Mouse (Mus musculus) hindbrain, embryonic 14.5 days (tissue): ENCODE results near the gene 4930407I10Rik. TPM values are rescaled to one million over a fixed set of nuclear protein-coding genes. Genes with fewer than 3 reads are reported as not detected.

Source experiments
- ATAC-seq: fragments of 200-750 bp; cut with Nextera tagmentation; 2 replicates; pipeline ENCODE4 v1.8.0; 2017; ENCODE audit warnings: moderate number of reproducible peaks, mild to moderate bottlenecking, moderate TSS enrichment, moderate library complexity; ENCODE audit not compliant: low FRiP score
- DNase-seq: peaks from one replicate; pipeline ENCODE4 v3.0.0-alpha.2; 2015; ENCODE audit warnings: low spot score
- H3K27ac ChIP-seq: fragments of 300-500 bp; sonication (generic); 2 replicates; pipeline ENCODE4 v1.5.1; 2014; ENCODE audit warnings: mild to moderate bottlenecking, moderate library complexity
- H3K27me3 ChIP-seq: fragments of 300-500 bp; sonication (generic); 2 replicates; pipeline ENCODE4 v1.6.1; 2014; ENCODE audit warnings: mild to moderate bottlenecking, low read length, mixed read lengths; ENCODE audit not compliant: control insufficient read depth, insufficient read depth
- H3K36me3 ChIP-seq: fragments of 300-500 bp; sonication (generic); replicated peaks from 2 replicates; pipeline ENCODE4 v1.6.1; 2014; ENCODE audit not compliant: control insufficient read depth, insufficient read depth
- H3K4me1 ChIP-seq: fragments of 300-500 bp; sonication (generic); replicated peaks from 2 replicates; pipeline ENCODE4 v1.6.1; 2014; ENCODE audit warnings: antibody characterized with exemption, low read length, mixed read lengths; ENCODE audit not compliant: control insufficient read depth, insufficient read depth
- H3K4me2 ChIP-seq: fragments of 300-500 bp; sonication (generic); replicated peaks from 2 replicates; pipeline ENCODE4 v1.6.1; 2014; ENCODE audit warnings: mild to moderate bottlenecking, moderate library complexity
- H3K4me3 ChIP-seq: fragments of 300-500 bp; sonication (generic); replicated peaks from 2 replicates; pipeline ENCODE4 v1.5.1; 2014; ENCODE audit warnings: mild to moderate bottlenecking, low read length
- H3K9ac ChIP-seq: fragments of 300-500 bp; sonication (generic); 2 replicates; pipeline ENCODE4 v1.6.1; 2014
- H3K9me3 ChIP-seq: fragments of 300-500 bp; sonication (generic); 2 replicates; pipeline ENCODE4 v1.6.1; 2016; ENCODE audit warnings: low read length; ENCODE audit not compliant: control insufficient read depth
- WGBS: fragments of 180-500 bp; shearing (Covaris S2); extraction: QIAGEN DNeasy Blood & Tissue Kit; methylation state at CpG from one replicate; pipeline ENCODE4 v1.1.7; 2014; 5-methylcytosine and 5-hydroxymethylcytosine counted together
- polyA plus RNA-seq: library from polyadenylated mRNA; unstranded; fragments of >200 nt; fragmentation: Nextera tagmentation; extraction: Ambion mirVana; gene quantifications from 2 replicates; pipeline ENCODE4 v1.2.1, GENCODE M21; 2014

4930407I10Rik gene
- polyA plus RNA-seq, 1 experiment from 2014 or later = not detected

- no peak overlapping the region for H3K4me3 ChIP-seq
- H3K36me3 ChIP-seq = peaks cover 70% of the 10 kb centered on the region
- WGBS = 93% methylated on average over 13 of the region's 13 CpGs
These were observed 36.3 kb upstream of the 4930407I10Rik start for GRCm38 (mm10) chr15:82022535-82023088.

GRCm38 (mm10) chr15:82023965-82024635, 34.9 kb upstream of the 4930407I10Rik start:
- no peak overlapping the region for H3K27ac ChIP-seq
- H3K4me1 ChIP-seq = no peaks in the 10 kb centered on the region
- H3K9me3 ChIP-seq = no peaks in the 10 kb centered on the region
- WGBS = 95% methylated on average over 6 of the region's 6 CpGs
- H3K27me3 ChIP-seq = no peaks in the 10 kb centered on the region
- no peak overlapping the region for H3K9ac ChIP-seq
- H3K36me3 ChIP-seq = peaks cover 84% of the 10 kb centered on the region
- no peak overlapping the region for H3K4me2 ChIP-seq
- H3K4me3 ChIP-seq = no peak overlapping the region
- DNase-seq (no peak), ATAC-seq (no peak)

More at GRCm38 (mm10) chr15:82022535-82023088, 36.3 kb upstream of the 4930407I10Rik start:
- no peaks in the 10 kb centered on the region for H3K9me3 ChIP-seq
- H3K27ac ChIP-seq = no peak overlapping the region
- no peak overlapping the region for H3K9ac ChIP-seq
- no peaks in the 10 kb centered on the region for H3K27me3 ChIP-seq
- no peak for DNase-seq
- ATAC-seq = no peak
- no peaks in the 10 kb centered on the region for H3K4me1 ChIP-seq
- H3K4me2 ChIP-seq = no peak overlapping the region

DNA sequence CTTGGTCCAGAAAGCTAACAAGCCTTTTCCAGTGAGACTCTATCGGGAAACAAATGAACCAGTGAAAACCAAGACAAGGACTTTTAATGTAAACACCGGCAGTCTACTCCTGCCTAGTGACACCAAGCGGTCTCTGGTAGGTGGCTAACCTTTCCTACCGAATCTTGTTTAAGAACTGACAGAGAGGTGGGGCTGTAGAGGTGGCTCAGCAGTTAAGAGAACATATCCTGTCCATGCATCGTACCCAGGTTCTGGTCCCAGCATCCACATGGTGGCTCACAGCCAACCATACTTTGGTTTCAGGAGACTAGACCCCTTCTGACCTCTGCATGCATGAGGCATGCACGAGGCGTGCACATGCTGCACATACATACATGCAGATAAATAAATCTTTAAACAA, 31.7 kb upstream of the 4930407I10Rik start:
- H3K36me3 ChIP-seq = peaks cover 98% of the 10 kb centered on the region
- H3K9ac ChIP-seq = no peak overlapping the region
- H3K9me3 ChIP-seq = no peaks in the 10 kb centered on the region
- DNase-seq (no peak), ATAC-seq (no peak)
- H3K27ac ChIP-seq = no peak overlapping the region
- H3K4me2 ChIP-seq = no peak overlapping the region
- no peaks in the 10 kb centered on the region for H3K4me1 ChIP-seq
- 93% methylated on average over 7 of the region's 7 CpGs for WGBS
- H3K27me3 ChIP-seq = no peaks in the 10 kb centered on the region
- no peak overlapping the region for H3K4me3 ChIP-seq

- Histone ChIP-seq H3K9me3 (no peaks in the 10 kb centered on the region), H3K4me3 (no peak overlapping the region), H3K9ac (no peak overlapping the region), H3K4me2 (no peak overlapping the region), H3K27ac (no peak overlapping the region), H3K36me3 (peaks cover 98% of the 10 kb centered on the region), H3K4me1 (no peaks in the 10 kb centered on the region), H3K27me3 (no peaks in the 10 kb centered on the region)
- ATAC-seq (no peak), DNase-seq (no peak)
- 94% methylated on average over 7 of the region's 7 CpGs for WGBS
These were observed 31.2 kb upstream of the 4930407I10Rik start for GRCm38 (mm10) chr15:82027726-82028125.

DNA sequence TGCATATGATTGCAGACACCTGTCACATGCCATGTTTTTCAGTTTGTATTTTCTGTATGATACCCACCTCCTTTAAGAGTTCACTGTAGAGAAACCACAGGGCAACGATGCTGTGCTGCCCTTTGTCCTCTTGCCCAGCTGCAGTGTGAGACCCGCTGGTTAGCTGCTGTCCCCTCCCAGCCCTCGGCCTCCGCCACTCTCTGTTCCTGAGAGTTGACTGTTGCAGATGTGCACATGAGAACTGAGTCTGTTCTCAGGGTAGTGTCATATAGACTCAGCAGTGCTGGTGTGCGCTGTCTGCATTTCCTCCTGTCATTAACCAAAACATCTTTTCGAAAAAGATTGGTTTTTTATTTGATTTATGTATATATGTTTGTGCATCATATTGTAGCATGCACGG, 26.6 kb upstream of the 4930407I10Rik start:
- Histone ChIP-seq H3K4me2 (no peak overlapping the region), H3K4me3 (no peak overlapping the region), H3K9ac (no peak overlapping the region), H3K36me3 (peaks cover 94% of the 10 kb centered on the region), H3K4me1 (no peaks in the 10 kb centered on the region), H3K27me3 (no peaks in the 10 kb centered on the region), H3K9me3 (no peaks in the 10 kb centered on the region), H3K27ac (no peak overlapping the region)
- DNase-seq = no peak
- no peak for ATAC-seq
- WGBS = 91% methylated on average over 7 of the region's 7 CpGs

DNA sequence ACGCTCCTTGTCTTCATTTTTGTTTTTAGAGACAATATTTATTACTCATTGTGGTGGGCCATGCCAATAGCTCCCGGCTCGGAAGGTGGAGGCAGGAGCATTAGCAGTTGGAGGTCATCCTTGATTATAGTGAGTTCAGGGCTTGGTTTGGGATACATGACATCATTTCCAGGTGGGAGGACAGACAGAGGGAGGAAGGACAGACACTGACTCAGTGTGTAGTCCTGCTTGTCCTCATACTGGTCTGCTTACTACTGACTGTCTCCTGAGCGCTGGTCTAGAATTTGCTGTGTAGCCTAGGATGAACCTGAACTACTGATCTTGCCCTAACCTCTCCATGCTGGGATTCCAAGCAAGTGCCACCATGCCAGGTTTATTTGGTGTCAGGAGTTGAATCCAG, 25.2 kb upstream of the 4930407I10Rik start, which contains the start of gene Desi1:
TSS of gene Desi1 (minus strand) at position 101 of the 400 bp plus-strand sequence.
- no peaks in the 10 kb centered on the region for H3K4me1 ChIP-seq
- no peak for DNase-seq
- 97% methylated on average over 4 of the region's 4 CpGs for WGBS
- H3K36me3 ChIP-seq = peaks cover 93% of the 10 kb centered on the region
- no peak within 1 kb of the TSS for H3K4me2 ChIP-seq
- no peak within 1 kb of the TSS for H3K9ac ChIP-seq
- no peak within 1 kb of the TSS for H3K4me3 ChIP-seq
- ATAC-seq = no peak
- H3K9me3 ChIP-seq = no peaks in the 10 kb centered on the region
- H3K27me3 ChIP-seq = no peaks in the 10 kb centered on the region
- no peak within 1 kb of the TSS for H3K27ac ChIP-seq

DNA sequence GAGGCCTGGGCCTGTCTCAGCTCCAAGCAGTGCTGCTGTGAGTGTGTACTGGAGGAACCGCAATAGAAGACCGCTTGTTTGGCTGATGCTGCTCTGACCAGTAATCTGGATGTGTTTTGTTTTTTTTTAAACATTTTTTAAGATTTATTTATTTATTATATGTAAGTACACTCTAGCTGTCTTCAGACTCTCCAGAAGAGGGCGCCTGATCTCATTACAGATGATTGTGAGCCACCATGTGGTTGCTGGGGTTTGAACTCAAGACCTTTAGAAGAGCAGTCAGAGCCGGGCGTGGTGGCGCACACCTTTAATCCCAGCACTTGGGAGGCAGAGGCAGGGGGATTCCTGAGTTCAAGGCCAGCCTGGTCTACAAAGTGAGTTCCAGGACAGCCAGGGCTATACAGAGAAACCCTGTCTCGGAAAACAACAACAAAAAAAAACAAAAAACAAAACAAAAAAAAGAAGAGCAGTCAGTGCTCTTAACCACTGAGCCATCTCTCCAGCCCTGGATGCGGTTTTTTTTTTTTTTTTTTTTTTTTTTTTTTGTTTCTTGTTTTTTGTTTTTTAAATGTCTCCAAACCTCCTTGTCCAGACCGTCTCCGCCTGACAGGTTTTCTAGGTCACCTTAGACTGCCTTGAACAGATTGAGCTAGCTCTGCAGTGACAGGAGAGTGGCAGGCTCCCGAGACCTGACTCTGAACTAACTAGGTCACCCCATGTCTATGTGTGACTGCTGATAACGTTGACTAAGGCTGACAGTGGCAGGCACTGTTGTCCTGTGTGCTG, 22.9 kb upstream of the 4930407I10Rik start:
- Histone ChIP-seq H3K9me3 (no peaks in the 10 kb centered on the region), H3K27me3 (no peaks in the 10 kb centered on the region), H3K27ac (no peak overlapping the region), H3K4me1 (no peaks in the 10 kb centered on the region), H3K4me2 (no peak overlapping the region), H3K4me3 (no peak overlapping the region), H3K36me3 (peaks cover 95% of the 10 kb centered on the region), H3K9ac (no peak overlapping the region)
- WGBS = 86% methylated on average over 12 of the region's 12 CpGs
- DNase-seq (no peak), ATAC-seq (no peak)

- Histone ChIP-seq H3K4me1 (peaks cover 8% of the 10 kb centered on the region; the same call in 1 of the 2 replicates), H3K9ac (no peak overlapping the region), H3K9me3 (no peaks in the 10 kb centered on the region), H3K4me2 (no peak overlapping the region), H3K36me3 (peaks cover 75% of the 10 kb centered on the region), H3K27ac (no peak overlapping the region), H3K4me3 (no peak overlapping the region), H3K27me3 (no peaks in the 10 kb centered on the region)
- 97% methylated on average over 1 of the region's 1 CpGs for WGBS
- ATAC-seq = no peak
- peak; percentile 77 for DNase-seq
These were observed 18.3 kb upstream of the 4930407I10Rik start for GRCm38 (mm10) chr15:82040650-82041049.

DNA sequence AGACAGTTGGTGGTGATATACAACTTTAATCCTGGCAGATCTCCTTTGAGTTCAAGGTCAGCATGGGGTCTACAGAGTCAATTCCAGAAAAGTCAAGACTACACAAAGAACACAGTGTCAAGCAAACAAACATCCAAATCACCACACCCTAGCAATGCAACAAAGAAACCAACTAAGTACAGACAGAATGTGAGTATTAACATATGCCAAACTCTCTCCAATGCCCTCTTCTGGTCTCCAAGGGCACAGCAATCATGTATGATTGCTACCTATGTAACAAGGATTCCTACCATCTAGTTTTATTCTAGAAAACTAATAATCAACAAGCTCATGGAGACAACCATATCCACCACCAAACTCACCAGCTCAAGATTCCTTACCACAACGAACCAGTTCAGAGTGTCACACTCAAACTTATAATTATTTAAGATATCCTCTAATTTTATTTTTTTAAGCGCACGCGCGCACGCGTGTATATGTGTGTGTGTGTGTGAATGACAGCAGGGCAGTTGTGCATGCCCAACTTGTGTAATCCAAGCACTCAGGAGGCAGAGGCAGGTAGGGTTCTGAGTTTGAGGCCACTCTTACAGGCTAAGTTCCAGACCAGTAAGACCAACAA, 14.7 kb upstream of the 4930407I10Rik start:
- no peak for ATAC-seq
- no peak overlapping the region for H3K9ac ChIP-seq
- peaks cover 39% of the 10 kb centered on the region for H3K36me3 ChIP-seq
- no peak overlapping the region for H3K4me3 ChIP-seq
- H3K9me3 ChIP-seq = no peaks in the 10 kb centered on the region
- WGBS = 98% methylated on average over 7 of the region's 7 CpGs
- no peak for DNase-seq
- H3K27ac ChIP-seq = no peak overlapping the region
- H3K4me1 ChIP-seq = peaks cover 18% of the 10 kb centered on the region
- no peak overlapping the region for H3K4me2 ChIP-seq
- no peaks in the 10 kb centered on the region for H3K27me3 ChIP-seq
